Mouse (Mus musculus) ES-E14 (cell line): Measurements from ENCODE around the gene Rdh5. TPM values are rescaled to one million over a fixed set of nuclear protein-coding genes. Genes with fewer than 3 reads are reported as not detected.

ENCODE experiments used
- DNase-seq: peaks from one replicate; pipeline ENCODE4 v3.0.0-alpha.2; 2013; ENCODE audit warnings: low read depth, low spot score
- H3K27ac ChIP-seq: 2 replicates; pipeline ENCODE4 v1.5.1; 2012; ENCODE audit warnings: low read depth, mild to moderate bottlenecking, low read length, moderate library complexity, mixed read lengths; ENCODE audit not compliant: poor library complexity, insufficient read depth, severe bottlenecking
- H3K36me3 ChIP-seq: 2 replicates; pipeline ENCODE4 v1.6.1; 2012; ENCODE audit warnings: mild to moderate bottlenecking, low read length, moderate library complexity, mixed read lengths; ENCODE audit not compliant: control insufficient read depth, poor library complexity, insufficient read depth, severe bottlenecking
- H3K4me1 ChIP-seq, 2 experiments: fragments of 150-350 bp in 1 of 2; sonication (generic) in 1 of 2; 2 replicates each; pipeline ENCODE4 v1.6.1; 2012; ENCODE audit warnings: low read length in 2 of 2, mild to moderate bottlenecking in 1 of 2, mixed read lengths in 1 of 2; ENCODE audit not compliant: control insufficient read depth in 2 of 2, insufficient read depth in 2 of 2, poor library complexity in 1 of 2
- H3K4me3 ChIP-seq, 2 experiments: fragments of 150-350 bp in 1 of 2; sonication (generic) in 1 of 2; 2 replicates each; pipeline ENCODE4 v1.5.1; 2012; ENCODE audit warnings: low read length in 2 of 2, low read depth in 1 of 2, mild to moderate bottlenecking in 1 of 2, mixed read lengths in 1 of 2; ENCODE audit not compliant: insufficient read depth in 1 of 2, poor library complexity in 1 of 2, severe bottlenecking in 1 of 2
- H3K9ac ChIP-seq: 2 replicates; pipeline ENCODE4 v1.6.1; 2012; ENCODE audit warnings: low read depth, mild to moderate bottlenecking, low read length, mixed read lengths; ENCODE audit not compliant: poor library complexity, insufficient read depth, severe bottlenecking
- H3K9me3 ChIP-seq: fragments of 150-350 bp; sonication (generic); 2 replicates; pipeline ENCODE4 v1.6.1; 2012; ENCODE audit warnings: low read depth, mild to moderate bottlenecking, low read length; ENCODE audit not compliant: control insufficient read depth, insufficient read depth
- CHD2 ChIP-seq: IDR thresholded peaks from 2 replicates; pipeline ENCODE4 v1.6.1; 2014; ENCODE audit warnings: mild to moderate bottlenecking, low read depth, low read length, inconsistent platforms
- HCFC1 ChIP-seq: IDR thresholded peaks from 2 replicates; pipeline ENCODE4 v1.6.1; 2012; ENCODE audit warnings: low read length, inconsistent platforms, borderline replicate concordance; ENCODE audit not compliant: insufficient read depth
- MAFK ChIP-seq: IDR thresholded peaks from 2 replicates; pipeline ENCODE4 v1.6.1; 2014; ENCODE audit warnings: mild to moderate bottlenecking, low read depth, low read length, inconsistent platforms; ENCODE audit not compliant: insufficient read depth
- ZC3H11A ChIP-seq: IDR thresholded peaks from 2 replicates; pipeline ENCODE4 v1.6.1; 2012; ENCODE audit warnings: low read depth, mild to moderate bottlenecking, inconsistent platforms, low read length, borderline replicate concordance
- ZNF384 ChIP-seq: IDR thresholded peaks from 2 replicates; pipeline ENCODE4 v1.6.1; 2012; ENCODE audit warnings: low read depth, low read length, inconsistent platforms
- in situ Hi-C, 2 experiments: fragments of 600-800 bp; cut with MboI; formaldehyde crosslinking; loops; one replicate each; pipeline ENCODE4 v1.15.1; 2025; ENCODE audit warnings: low sequenced_read_pairs in 2 of 2, inconsistent platforms in 1 of 2; ENCODE audit not compliant: unreplicated experiment in 2 of 2
- total RNA-seq: library from RNA; depleted of rRNA; stranded (reverse); fragments of 300-350 nt; gene quantifications from 2 replicates; pipeline ENCODE4 v1.2.3, GENCODE M21; 2012

Gene Rdh5
- total RNA-seq, 1 experiment, result 6.8 TPM

- no peak for TF ChIP-seq MAFK
- no peak for TF ChIP-seq ZC3H11A
- TF ChIP-seq ZNF384, result no peak
- H3K4me1 ChIP-seq, result no peaks in the 10 kb centered on the region
- no peak for DNase-seq
These were observed 38.2 kb upstream of the Rdh5 start, which contains the start of gene Mettl7b for GRCm38 (mm10) chr10:128960590-128961584. TSS of gene Mettl7b (minus strand) at chr10:128960988.

GRCm38 (mm10) chr10:128960142-128960541 is 37.5 kb upstream of the Rdh5 start:
- no peaks in the 10 kb centered on the region for H3K36me3 ChIP-seq

More at GRCm38 (mm10) chr10:128960590-128961584, 38.2 kb upstream of the Rdh5 start, which contains the start of gene Mettl7b:
- Histone ChIP-seq H3K27ac (no peak within 1 kb of the TSS), H3K9me3 (no peaks in the 10 kb centered on the region), H3K9ac (no peak within 1 kb of the TSS), H3K4me3 (no peak within 1 kb of the TSS), H3K36me3 (no peaks in the 10 kb centered on the region)
- in situ Hi-C loops, result no loop called here

GRCm38 (mm10) chr10:128958340-128958739 is 35.7 kb upstream of the Rdh5 start:
- no peaks in the 10 kb centered on the region for H3K36me3 ChIP-seq
- in situ Hi-C loops, result no loop called here
- TF ChIP-seq MAFK (no peak), CHD2 (no peak), ZC3H11A (no peak), HCFC1 (no peak), ZNF384 (no peak)
- no peaks in the 10 kb centered on the region for H3K9me3 ChIP-seq
- no peak overlapping the region for H3K9ac ChIP-seq
- H3K4me1 ChIP-seq, result no peaks in the 10 kb centered on the region
- no peak for DNase-seq
- H3K27ac ChIP-seq, result no peak overlapping the region
- no peak overlapping the region for H3K4me3 ChIP-seq

More at GRCm38 (mm10) chr10:128960142-128960541, 37.5 kb upstream of the Rdh5 start:
- H3K27ac ChIP-seq, result no peak overlapping the region
- H3K9me3 ChIP-seq, result no peaks in the 10 kb centered on the region
- H3K9ac ChIP-seq, result no peak overlapping the region
- no peak for TF ChIP-seq HCFC1
- no peak for TF ChIP-seq CHD2
- no peak for TF ChIP-seq MAFK
- TF ChIP-seq ZNF384, result no peak
- TF ChIP-seq ZC3H11A, result no peak
- DNase-seq, result no peak
- H3K4me3 ChIP-seq, result no peak overlapping the region
- in situ Hi-C loops, result no loop called here
- no peaks in the 10 kb centered on the region for H3K4me1 ChIP-seq

- Histone ChIP-seq H3K9ac (no peak overlapping the region), H3K4me1 (no peaks in the 10 kb centered on the region), H3K4me3 (no peak overlapping the region), H3K27ac (no peak overlapping the region), H3K9me3 (no peaks in the 10 kb centered on the region), H3K36me3 (no peaks in the 10 kb centered on the region)
- TF ChIP-seq HCFC1, result no peak
- TF ChIP-seq MAFK, result no peak
- no peak for TF ChIP-seq CHD2
- no peak for TF ChIP-seq ZC3H11A
- TF ChIP-seq ZNF384, result no peak
- in situ Hi-C loops, result no loop called here
- DNase-seq, result no peak
These were observed 27.7 kb upstream of the Rdh5 start for GRCm38 (mm10) chr10:128950208-128950887.
